Mouse (Mus musculus) midbrain, embryonic 14.5 days (tissue): ENCODE results near the gene Gsg1l. TPM values are rescaled to one million over a fixed set of nuclear protein-coding genes. Genes with fewer than 3 reads are reported as not detected.

Source experiments
- ATAC-seq: fragments of 200-750 bp; cut with Nextera tagmentation; 2 replicates; pipeline ENCODE4 v1.8.0; 2017; ENCODE audit warnings: moderate number of reproducible peaks, moderate library complexity; ENCODE audit not compliant: low FRiP score, low TSS enrichment
- DNase-seq: peaks from one replicate; pipeline ENCODE4 v3.0.0-alpha.2; 2015
- H3K27ac ChIP-seq: fragments of 300-500 bp; sonication (generic); replicated peaks from 2 replicates; pipeline ENCODE4 v1.5.1; 2014; ENCODE audit warnings: mild to moderate bottlenecking, low read depth, low read length, moderate library complexity
- H3K27me3 ChIP-seq: fragments of 300-500 bp; sonication (generic); 2 replicates; pipeline ENCODE4 v1.6.1; 2014; ENCODE audit warnings: low read length, control low read depth, mixed read lengths; ENCODE audit not compliant: control insufficient read depth, insufficient read depth
- H3K36me3 ChIP-seq: fragments of 300-500 bp; sonication (generic); 2 replicates; pipeline ENCODE4 v1.6.1; 2014; ENCODE audit warnings: low read length, control low read depth; ENCODE audit not compliant: control insufficient read depth, insufficient read depth
- H3K4me1 ChIP-seq: fragments of 300-500 bp; sonication (generic); 2 replicates; pipeline ENCODE4 v1.6.1; 2014; ENCODE audit warnings: mild to moderate bottlenecking, antibody characterized with exemption, low read length, control low read depth; ENCODE audit not compliant: control insufficient read depth, insufficient read depth
- H3K4me2 ChIP-seq: fragments of 300-500 bp; sonication (generic); 2 replicates; pipeline ENCODE4 v1.6.1; 2014; ENCODE audit warnings: mild to moderate bottlenecking, low read length, moderate library complexity
- H3K4me3 ChIP-seq: fragments of 300-500 bp; sonication (generic); replicated peaks from 2 replicates; pipeline ENCODE4 v1.5.1; 2014; ENCODE audit warnings: low read depth, low read length
- H3K9ac ChIP-seq: fragments of 300-500 bp; sonication (generic); replicated peaks from 2 replicates; pipeline ENCODE4 v1.6.1; 2014; ENCODE audit warnings: mild to moderate bottlenecking, low read length, moderate library complexity
- H3K9me3 ChIP-seq: fragments of 300-500 bp; sonication (generic); 2 replicates; pipeline ENCODE4 v1.6.1; 2016; ENCODE audit warnings: low read length, control low read depth, mixed read lengths; ENCODE audit not compliant: control insufficient read depth
- WGBS: fragments of 180-500 bp; shearing (Covaris S2); extraction: QIAGEN DNeasy Blood & Tissue Kit; methylation state at CpG from one replicate; pipeline ENCODE4 v1.1.7; 2014; 5-methylcytosine and 5-hydroxymethylcytosine counted together
- polyA plus RNA-seq: library from polyadenylated mRNA; unstranded; fragments of >200 nt; fragmentation: Nextera tagmentation; extraction: Ambion mirVana; gene quantifications from 2 replicates; pipeline ENCODE4 v1.2.1, GENCODE M21; 2014

Gsg1l gene
- polyA plus RNA-seq, 1 experiment from 2014 or later = 9.6 TPM

DNA sequence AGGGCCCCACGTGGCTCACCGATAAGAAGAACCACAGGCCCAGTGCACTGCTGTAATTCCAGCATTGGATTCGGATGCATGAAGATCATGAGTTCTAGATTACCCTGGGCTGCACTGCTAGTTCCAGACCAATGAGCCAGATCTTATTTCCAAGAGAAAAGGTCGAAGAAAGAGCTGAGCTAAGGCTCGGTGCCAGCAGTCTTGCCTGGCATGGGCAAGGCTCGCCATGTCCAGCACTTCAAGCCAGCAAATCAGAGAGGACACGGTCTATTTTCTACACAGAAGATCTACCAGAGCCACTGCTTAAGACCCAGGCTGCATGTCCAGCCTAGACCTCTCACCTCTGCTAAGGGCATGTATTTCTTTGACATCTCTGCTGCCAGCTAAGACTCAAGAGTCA is 92.2 kb downstream of the Gsg1l start:
- Histone ChIP-seq H3K36me3 (no peaks in the 10 kb centered on the region), H3K4me1 (no peaks in the 10 kb centered on the region), H3K27me3 (no peaks in the 10 kb centered on the region), H3K9me3 (no peaks in the 10 kb centered on the region), H3K27ac (no peak overlapping the region), H3K9ac (no peak overlapping the region), H3K4me2 (no peak overlapping the region), H3K4me3 (no peak overlapping the region)
- no peak for DNase-seq
- WGBS = 76% methylated on average over 7 of the region's 7 CpGs
- no peak for ATAC-seq

DNA sequence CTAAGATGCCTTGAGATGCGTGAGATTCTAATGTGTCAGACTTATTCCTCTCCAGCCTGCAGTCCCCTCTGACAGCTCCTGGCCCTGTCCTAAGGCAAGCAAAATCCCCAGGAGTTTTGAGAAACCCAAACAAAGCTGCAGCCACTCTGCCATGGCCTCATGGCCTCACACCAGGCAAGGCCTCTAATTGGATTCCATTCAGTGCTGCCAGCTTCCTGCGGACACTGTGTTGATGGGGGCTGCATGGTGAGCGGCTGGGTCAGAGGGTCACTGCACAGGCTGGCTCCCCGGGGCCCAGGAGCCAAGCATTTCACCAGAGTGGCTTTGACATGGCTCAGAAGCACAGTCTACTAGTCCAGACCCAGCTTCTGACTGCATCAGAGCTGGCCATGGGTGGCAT is 92.7 kb downstream of the Gsg1l start:
- Histone ChIP-seq H3K27me3 (no peaks in the 10 kb centered on the region), H3K9ac (no peak overlapping the region), H3K36me3 (no peaks in the 10 kb centered on the region), H3K4me2 (no peak overlapping the region), H3K4me1 (no peaks in the 10 kb centered on the region), H3K27ac (no peak overlapping the region), H3K9me3 (no peaks in the 10 kb centered on the region), H3K4me3 (no peak overlapping the region)
- DNase-seq = no peak
- no peak for ATAC-seq
- WGBS = 12% methylated on average over 4 of the region's 4 CpGs

DNA sequence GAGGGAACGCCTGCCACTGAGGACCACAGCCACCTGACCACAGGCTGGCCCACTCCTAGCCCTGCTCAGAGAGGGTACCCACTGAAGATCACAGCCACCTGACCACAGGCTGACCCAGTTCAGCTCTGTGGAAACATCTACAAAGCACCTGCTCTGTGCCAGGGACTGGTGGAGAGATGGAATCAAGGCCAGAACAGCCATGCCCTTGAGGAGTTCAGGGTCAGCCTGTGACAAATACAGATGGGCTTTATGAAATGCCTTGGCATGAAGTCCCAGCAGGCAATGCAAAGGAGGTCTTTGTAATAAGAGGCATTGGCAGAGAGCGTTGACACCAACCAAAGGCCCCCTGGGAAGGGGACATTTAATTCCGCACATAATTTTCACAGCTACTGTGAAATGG is 93.9 kb downstream of the Gsg1l start:
- H3K4me2 ChIP-seq = no peak overlapping the region
- H3K9ac ChIP-seq = no peak overlapping the region
- no peak overlapping the region for H3K27ac ChIP-seq
- 0 out of 2 replicates have a peak, but pooled peaks cover 11% of the 10 kb centered on the region for H3K4me1 ChIP-seq
- WGBS = 86% methylated on average over 3 of the region's 3 CpGs
- DNase-seq = no peak
- H3K36me3 ChIP-seq = no peaks in the 10 kb centered on the region
- no peaks in the 10 kb centered on the region for H3K9me3 ChIP-seq
- H3K4me3 ChIP-seq = no peak overlapping the region
- H3K27me3 ChIP-seq = no peaks in the 10 kb centered on the region
- ATAC-seq = no peak

DNA sequence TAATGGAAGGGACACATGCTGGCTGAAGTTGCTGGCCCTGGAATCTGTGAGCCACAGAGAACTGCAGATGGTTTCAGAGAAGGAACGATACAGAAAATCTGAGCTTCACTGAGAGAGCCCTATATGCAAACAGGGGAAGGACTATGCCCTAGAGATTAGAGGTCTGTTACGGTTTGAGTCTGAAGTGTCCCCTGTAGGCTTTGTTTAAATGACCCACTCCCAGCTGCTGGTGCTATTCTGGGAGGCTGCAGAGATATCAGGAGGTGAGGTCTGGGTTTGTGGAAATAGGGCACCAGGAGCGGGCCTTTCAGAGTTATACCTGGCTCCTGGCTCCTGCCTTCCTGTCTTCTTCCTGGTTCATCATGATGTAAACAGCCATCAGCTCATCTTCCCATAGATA is 95.1 kb downstream of the Gsg1l start:
- Histone ChIP-seq H3K9me3 (no peaks in the 10 kb centered on the region), H3K4me2 (no peak overlapping the region), H3K4me1 (0 out of 2 replicates have a peak, but pooled peaks cover 11% of the 10 kb centered on the region), H3K4me3 (no peak overlapping the region), H3K27me3 (no peaks in the 10 kb centered on the region), H3K36me3 (no peaks in the 10 kb centered on the region), H3K27ac (no peak overlapping the region), H3K9ac (no peak overlapping the region)
- DNase-seq (no peak), ATAC-seq (no peak)
- 75% methylated on average over 3 of the region's 3 CpGs for WGBS

GRCm38 (mm10) chr7:125985565-125985964 is 96.6 kb downstream of the Gsg1l start:
- H3K27ac ChIP-seq = no peak overlapping the region
- H3K4me3 ChIP-seq = no peak overlapping the region
- no peak overlapping the region for H3K9ac ChIP-seq
- ATAC-seq (no peak), DNase-seq (no peak)
- 0 out of 2 replicates have a peak, but pooled peaks cover 11% of the 10 kb centered on the region for H3K4me1 ChIP-seq
- WGBS = 82% methylated on average over 10 of the region's 10 CpGs
- no peaks in the 10 kb centered on the region for H3K27me3 ChIP-seq
- H3K4me2 ChIP-seq = no peak overlapping the region
- H3K36me3 ChIP-seq = no peaks in the 10 kb centered on the region
- no peaks in the 10 kb centered on the region for H3K9me3 ChIP-seq

GRCm38 (mm10) chr7:125983902-125984841 is 98.0 kb downstream of the Gsg1l start:
- Histone ChIP-seq H3K4me1 (0 out of 2 replicates have a peak, but pooled peaks cover 11% of the 10 kb centered on the region), H3K36me3 (no peaks in the 10 kb centered on the region), H3K27ac (no peak overlapping the region), H3K4me3 (no peak overlapping the region), H3K9ac (no peak overlapping the region), H3K9me3 (no peaks in the 10 kb centered on the region), H3K4me2 (no peak overlapping the region), H3K27me3 (no peaks in the 10 kb centered on the region)
- 27% methylated on average over 12 of the region's 12 CpGs for whole genome bisulfite sequencing
- ATAC-seq = no peak
- DNase-seq = no peak

GRCm38 (mm10) chr7:125979591-125979990 is 102.6 kb downstream of the Gsg1l start:
- Histone ChIP-seq H3K9me3 (no peaks in the 10 kb centered on the region), H3K27ac (no peak overlapping the region), H3K4me3 (no peak overlapping the region), H3K4me1 (0 out of 2 replicates have a peak, but pooled peaks cover 11% of the 10 kb centered on the region), H3K36me3 (no peaks in the 10 kb centered on the region), H3K9ac (no peak overlapping the region), H3K4me2 (no peak overlapping the region), H3K27me3 (no peaks in the 10 kb centered on the region)
- no peak for ATAC-seq
- no peak for DNase-seq
- 86% methylated on average over 8 of the region's 8 CpGs for WGBS

DNA sequence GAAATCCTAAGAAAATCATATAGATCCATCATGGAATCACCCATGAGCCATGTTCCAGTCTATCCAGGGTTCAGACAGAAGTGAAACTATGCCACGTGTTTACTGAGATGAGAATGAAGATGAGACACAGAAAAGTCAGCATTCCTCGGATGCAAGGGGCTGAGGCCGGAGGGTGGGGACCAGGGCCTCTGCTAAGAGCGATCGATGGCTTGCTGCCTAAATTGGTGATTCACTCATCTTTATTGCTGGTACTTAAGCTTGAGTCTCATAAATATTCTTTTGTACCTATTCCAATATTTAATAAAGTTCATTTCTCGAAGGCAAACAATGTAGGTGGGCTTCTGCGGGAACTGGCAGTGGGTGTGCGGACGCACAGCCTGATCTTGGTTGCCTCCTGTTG is 105.5 kb downstream of the Gsg1l start:
- no peak overlapping the region for H3K9ac ChIP-seq
- peaks cover 7% of the 10 kb centered on the region; the same call in 1 of the 2 replicates for H3K4me1 ChIP-seq
- no peaks in the 10 kb centered on the region for H3K9me3 ChIP-seq
- no peak for ATAC-seq
- H3K27ac ChIP-seq = no peak overlapping the region
- 85% methylated on average over 9 of the region's 9 CpGs for WGBS
- no peak overlapping the region for H3K4me2 ChIP-seq
- H3K36me3 ChIP-seq = no peaks in the 10 kb centered on the region
- H3K4me3 ChIP-seq = no peak overlapping the region
- H3K27me3 ChIP-seq = no peaks in the 10 kb centered on the region
- no peak for DNase-seq

GRCm38 (mm10) chr7:125975414-125975813 is 106.8 kb downstream of the Gsg1l start:
- ATAC-seq = no peak
- Histone ChIP-seq H3K4me3 (no peak overlapping the region), H3K4me2 (no peak overlapping the region), H3K4me1 (peaks cover 7% of the 10 kb centered on the region; the same call in 1 of the 2 replicates), H3K36me3 (no peaks in the 10 kb centered on the region), H3K27me3 (no peaks in the 10 kb centered on the region), H3K9ac (no peak overlapping the region), H3K27ac (no peak overlapping the region), H3K9me3 (no peaks in the 10 kb centered on the region)
- DNase-seq = no peak
- 57% methylated on average over 6 of the region's 6 CpGs for WGBS
